Mouse (Mus musculus) MEL (cell line): ENCODE measurements around the gene Gm37240. TPM values are rescaled to one million over a fixed set of nuclear protein-coding genes. Genes with fewer than 3 reads are reported as not detected.

Experiments used
- DNase-seq: peaks from one replicate; pipeline ENCODE4 v3.0.0; 2011; ENCODE audit warnings: low read depth, low spot score
- H3K27ac ChIP-seq: 2 replicates; pipeline ENCODE4 v1.5.1; 2012; ENCODE audit warnings: low read depth, mild to moderate bottlenecking, control low read depth, low read length, moderate library complexity; ENCODE audit not compliant: control insufficient read depth
- H3K27me3 ChIP-seq, 2 experiments: fragments of 150-350 bp in 1 of 2; sonication (generic) in 1 of 2; 2 replicates each; pipeline ENCODE4 v1.6.1; 2012; ENCODE audit warnings: low read length in 2 of 2, mild to moderate bottlenecking in 2 of 2, improper control_type of control experiment in 1 of 2, moderate library complexity in 1 of 2; ENCODE audit not compliant: insufficient read depth in 2 of 2, control insufficient read depth in 1 of 2
- H3K36me3 ChIP-seq, 2 experiments: 2 replicates each; pipeline ENCODE4 v1.6.1; 2012 to 2014; ENCODE audit warnings: low read length in 2 of 2, improper control_type of control experiment in 1 of 2, inconsistent platforms in 1 of 2, mild to moderate bottlenecking in 1 of 2; ENCODE audit not compliant: insufficient read depth in 2 of 2, control insufficient read depth in 1 of 2
- H3K4me1 ChIP-seq, 2 experiments: fragments of 150-350 bp in 1 of 2; sonication (generic) in 1 of 2; 2 replicates each; pipeline ENCODE4 v1.6.1; 2012; ENCODE audit warnings: low read length in 2 of 2, improper control_type of control experiment in 1 of 2, mild to moderate bottlenecking in 1 of 2; ENCODE audit not compliant: insufficient read depth in 2 of 2, control insufficient read depth in 1 of 2
- H3K4me3 ChIP-seq, 2 experiments: fragments of 150-350 bp in 1 of 2; sonication (generic) in 1 of 2; 2 replicates each; pipeline ENCODE4 v1.5.1; 2012; ENCODE audit warnings: low read depth in 2 of 2, low read length in 2 of 2, mild to moderate bottlenecking in 2 of 2, moderate library complexity in 2 of 2, control low read depth in 1 of 2, improper control_type of control experiment in 1 of 2; ENCODE audit not compliant: control insufficient read depth in 1 of 2, insufficient read depth in 1 of 2
- H3K79me2 ChIP-seq: 2 replicates; pipeline ENCODE4 v1.6.1; 2012; ENCODE audit warnings: mild to moderate bottlenecking, low read length, moderate library complexity; ENCODE audit not compliant: control insufficient read depth, poor library complexity, insufficient read depth
- H3K9ac ChIP-seq: 2 replicates; pipeline ENCODE4 v1.6.1; 2012; ENCODE audit warnings: low read depth, mild to moderate bottlenecking, control low read depth, low read length, moderate library complexity; ENCODE audit not compliant: control insufficient read depth, poor library complexity, severe bottlenecking
- H3K9me3 ChIP-seq: fragments of 150-350 bp; sonication (generic); replicated peaks from 2 replicates; pipeline ENCODE4 v1.6.1; 2012; ENCODE audit warnings: mild to moderate bottlenecking, low read length, improper control_type of control experiment, moderate library complexity; ENCODE audit not compliant: insufficient read depth
- CHD1 ChIP-seq: IDR thresholded peaks from 2 replicates; pipeline ENCODE4 v1.6.1; 2012; ENCODE audit warnings: low read depth, mild to moderate bottlenecking, inconsistent platforms, low read length, improper control_type of control experiment
- CHD2 ChIP-seq: IDR thresholded peaks from 2 replicates; pipeline ENCODE4 v1.6.1; 2011; ENCODE audit warnings: low read length, improper control_type of control experiment
- CTCF ChIP-seq, 3 experiments: IDR thresholded peaks in 2 of 3; conservative IDR thresholded peaks in 1 of 3; 2 replicates each; pipeline ENCODE4 v1.5.1; 2011 to 2012; ENCODE audit warnings: low read length in 3 of 3, low read depth in 2 of 3, mild to moderate bottlenecking in 2 of 3, improper control_type of control experiment in 1 of 3, inconsistent platforms in 1 of 3, mixed read lengths in 1 of 3, moderate library complexity in 1 of 3; ENCODE audit not compliant: control insufficient read depth in 1 of 3, insufficient read depth in 1 of 3, poor library complexity in 1 of 3, severe bottlenecking in 1 of 3
- E2F4 ChIP-seq: IDR thresholded peaks from 2 replicates; pipeline ENCODE4 v1.6.1; 2011; ENCODE audit warnings: low read depth, low read length, improper control_type of control experiment, borderline replicate concordance
- ELF1 ChIP-seq: IDR thresholded peaks from 2 replicates; pipeline ENCODE4 v1.6.1; 2014; ENCODE audit warnings: low read depth, mild to moderate bottlenecking, inconsistent platforms, low read length, improper control_type of control experiment, moderate library complexity
- EP300 ChIP-seq, 2 experiments: IDR thresholded peaks; 2 replicates each; pipeline ENCODE4 v1.6.1; 2011; ENCODE audit warnings: improper control_type of control experiment in 2 of 2, low read length in 2 of 2, low read depth in 1 of 2, mild to moderate bottlenecking in 1 of 2
- GABPA ChIP-seq: IDR thresholded peaks from 2 replicates; pipeline ENCODE4 v1.6.1; 2012; ENCODE audit warnings: low read depth, mild to moderate bottlenecking, inconsistent platforms, low read length, improper control_type of control experiment, moderate library complexity
- GATA1 ChIP-seq: IDR thresholded peaks from 2 replicates; pipeline ENCODE4 v1.6.1; 2011; ENCODE audit warnings: low read depth, low read length, improper control_type of control experiment
- HCFC1 ChIP-seq: IDR thresholded peaks from 2 replicates; pipeline ENCODE4 v1.6.1; 2012; ENCODE audit warnings: low read depth, mild to moderate bottlenecking, inconsistent platforms, low read length, improper control_type of control experiment, moderate library complexity
- KAT2A ChIP-seq: conservative IDR thresholded peaks from 2 replicates; pipeline ENCODE4 v1.6.1; 2012; ENCODE audit warnings: low read depth, low read length, improper control_type of control experiment, inconsistent platforms
- MAX ChIP-seq: IDR thresholded peaks from 2 replicates; pipeline ENCODE4 v1.6.1; 2011; ENCODE audit warnings: low read length, improper control_type of control experiment
- MYC ChIP-seq: IDR thresholded peaks from 2 replicates; pipeline ENCODE4 v1.6.1; 2011; ENCODE audit warnings: low read depth, mild to moderate bottlenecking, low read length, improper control_type of control experiment, moderate library complexity
- NRF1 ChIP-seq: IDR thresholded peaks from 2 replicates; pipeline ENCODE4 v1.6.1; 2014; ENCODE audit warnings: low read depth, mild to moderate bottlenecking, inconsistent platforms, low read length, improper control_type of control experiment, moderate library complexity; ENCODE audit not compliant: poor library complexity, insufficient read depth, severe bottlenecking
- TBP ChIP-seq: IDR thresholded peaks from 2 replicates; pipeline ENCODE4 v1.8.0; 2011; ENCODE audit warnings: low read depth, low read length, improper control_type of control experiment
- TCF12 ChIP-seq: IDR thresholded peaks from 2 replicates; pipeline ENCODE4 v1.6.1; 2014; ENCODE audit warnings: low read depth, mild to moderate bottlenecking, inconsistent platforms, low read length, improper control_type of control experiment, moderate library complexity
- USF1 ChIP-seq: IDR thresholded peaks from 2 replicates; pipeline ENCODE4 v1.6.1; 2014; ENCODE audit warnings: low read depth, mild to moderate bottlenecking, inconsistent platforms, low read length, improper control_type of control experiment, moderate library complexity
- ZC3H11A ChIP-seq: IDR thresholded peaks from 2 replicates; pipeline ENCODE4 v1.6.1; 2012; ENCODE audit warnings: low read depth, mild to moderate bottlenecking, inconsistent platforms, low read length, improper control_type of control experiment
- ZMIZ1 ChIP-seq: IDR thresholded peaks from 2 replicates; pipeline ENCODE4 v1.6.1; 2012; ENCODE audit warnings: low read depth, mild to moderate bottlenecking, inconsistent platforms, low read length, improper control_type of control experiment, moderate library complexity
- polyA plus RNA-seq, 2 experiments: library from polyadenylated mRNA; stranded (reverse) in 1 of 2; unstranded in 1 of 2; fragments of >175 nt in 1 of 2; fragments of >200 nt in 1 of 2; gene quantifications; 2 replicates each; pipeline versions ENCODE4 v1.2.1 to v1.2.4; 2012; ENCODE audit warnings: low replicate concordance in 2 of 2, low read depth in 1 of 2; ENCODE audit not compliant: insufficient read length in 2 of 2, insufficient read depth in 1 of 2, missing spikeins in 1 of 2
- total RNA-seq: library from RNA; depleted of rRNA; stranded (reverse); fragments of 300-350 nt; gene quantifications from 2 replicates; pipeline ENCODE4 v1.2.3, GENCODE M21; 2012

Gm37240 gene
- total and polyA plus RNA-seq, 3 experiments: 0.04 TPM; not detected in 2

GRCm38 (mm10) chr3:84686799-84687487 lies 1200.4 kb downstream of the Gm37240 start:
- H3K9me3 ChIP-seq: no peaks in the 10 kb centered on the region
- TF ChIP-seq MAX (no peak), CHD1 (no peak), CTCF (IDR thresholded peaks at IDR 0.05 in 2 of 3, conservative IDR thresholded peaks at IDR 0.05 in 1 of 3; ENCODE audit: control insufficient read depth in 1 of 3, insufficient read depth in 1 of 3, low read depth in 2 of 3, low read length in 3 of 3, poor library complexity in 1 of 3, severe bottlenecking in 1 of 3) (no peak), E2F4 (no peak), TBP (no peak), GABPA (no peak), TCF12 (no peak), CHD2 (no peak), KAT2A (no peak), NRF1 (no peak), EP300 (IDR thresholded peaks at IDR 0.05; ENCODE audit: low read depth in 1 of 2, low read length in 2 of 2) (no peak), ELF1 (no peak), ZMIZ1 (no peak), MYC (no peak)
- H3K4me1 ChIP-seq: peaks cover 0 to 7% of the 10 kb centered on the region in 2 experiments; a peak in 2 of 4 replicates
- no peaks in the 10 kb centered on the region for H3K79me2 ChIP-seq
- H3K27ac ChIP-seq: no peak overlapping the region
- no peak overlapping the region for H3K4me3 ChIP-seq
- no peak for DNase-seq
- H3K27me3 ChIP-seq: no peaks in the 10 kb centered on the region
- H3K9ac ChIP-seq: no peak overlapping the region
- H3K36me3 ChIP-seq: no peaks in the 10 kb centered on the region; a peak in 1 of 4 replicates

GRCm38 (mm10) chr3:84686294-84686672 lies 1201.0 kb downstream of the Gm37240 start:
- H3K9ac ChIP-seq: no peak overlapping the region
- H3K4me3 ChIP-seq: no peak overlapping the region
- H3K36me3 ChIP-seq: no peaks in the 10 kb centered on the region; a peak in 1 of 4 replicates
- H3K4me1 ChIP-seq: peaks cover 0 to 7% of the 10 kb centered on the region in 2 experiments; a peak in 2 of 4 replicates
- no peak for DNase-seq
- no peak overlapping the region for H3K27ac ChIP-seq
- no peak for TF ChIP-seq MAX
- TF ChIP-seq HCFC1: no peak
- no peak for TF ChIP-seq ZC3H11A
- no peak for TF ChIP-seq CTCF (IDR thresholded peaks at IDR 0.05 in 2 of 3, conservative IDR thresholded peaks at IDR 0.05 in 1 of 3; ENCODE audit: control insufficient read depth in 1 of 3, insufficient read depth in 1 of 3, low read depth in 2 of 3, low read length in 3 of 3, poor library complexity in 1 of 3, severe bottlenecking in 1 of 3)
- TF ChIP-seq MYC: no peak
- no peak for TF ChIP-seq CHD2
- TF ChIP-seq GATA1: no peak
- no peak for TF ChIP-seq USF1
- H3K27me3 ChIP-seq: no peaks in the 10 kb centered on the region
- H3K79me2 ChIP-seq: no peaks in the 10 kb centered on the region
- H3K9me3 ChIP-seq: no peaks in the 10 kb centered on the region
